Mouse (Mus musculus) lung, embryonic 16.5 days (tissue): ENCODE data around the gene Dock2. TPM values are rescaled to one million over a fixed set of nuclear protein-coding genes. Genes with fewer than 3 reads are reported as not detected.

Experiments used
- ATAC-seq: fragments of 200-750 bp; cut with Nextera tagmentation; 2 replicates; pipeline ENCODE4 v1.8.0; 2017; ENCODE audit warnings: low read depth, mild to moderate bottlenecking, moderate library complexity
- H3K27ac ChIP-seq: fragments of 300-500 bp; sonication (generic); 2 replicates; pipeline ENCODE4 v1.5.1; 2014; ENCODE audit warnings: mild to moderate bottlenecking, control low read depth, low read length
- H3K27me3 ChIP-seq: fragments of 300-500 bp; sonication (generic); 2 replicates; pipeline ENCODE4 v1.6.1; 2014; ENCODE audit warnings: low read depth, low read length, mixed read lengths; ENCODE audit not compliant: control insufficient read depth, insufficient read depth
- H3K36me3 ChIP-seq: fragments of 300-500 bp; sonication (generic); 2 replicates; pipeline ENCODE4 v1.6.1; 2014; ENCODE audit warnings: low read length; ENCODE audit not compliant: control insufficient read depth, insufficient read depth
- H3K4me1 ChIP-seq: fragments of 300-500 bp; sonication (generic); replicated peaks from 2 replicates; pipeline ENCODE4 v1.6.1; 2014; ENCODE audit warnings: low read length, mixed read lengths; ENCODE audit not compliant: control insufficient read depth, insufficient read depth
- H3K4me2 ChIP-seq: fragments of 300-500 bp; sonication (generic); 2 replicates; pipeline ENCODE4 v1.6.1; 2014; ENCODE audit warnings: low read depth, low read length, control low read depth
- H3K4me3 ChIP-seq: fragments of 300-500 bp; sonication (generic); 2 replicates; pipeline ENCODE4 v1.5.1; 2014; ENCODE audit warnings: mild to moderate bottlenecking, low read length, control low read depth
- H3K9ac ChIP-seq: fragments of 300-500 bp; sonication (generic); 2 replicates; pipeline ENCODE4 v1.6.1; 2014; ENCODE audit warnings: low read length, control low read depth
- H3K9me3 ChIP-seq: fragments of 300-500 bp; sonication (generic); 2 replicates; pipeline ENCODE4 v1.6.1; 2016; ENCODE audit warnings: low read length; ENCODE audit not compliant: control insufficient read depth
- WGBS: fragments of 180-500 bp; shearing (Covaris S2); extraction: QIAGEN DNeasy Blood & Tissue Kit; methylation state at CpG from one replicate; pipeline ENCODE4 v1.1.7; 2014; 5-methylcytosine and 5-hydroxymethylcytosine counted together
- polyA plus RNA-seq: library from polyadenylated mRNA; unstranded; fragments of >200 nt; fragmentation: Nextera tagmentation; extraction: Ambion mirVana; gene quantifications from 2 replicates; pipeline ENCODE4 v1.2.1, GENCODE M21; 2015

Gene Dock2
- polyA plus RNA-seq, 1 experiment from 2014 or later: 1.9 TPM

DNA sequence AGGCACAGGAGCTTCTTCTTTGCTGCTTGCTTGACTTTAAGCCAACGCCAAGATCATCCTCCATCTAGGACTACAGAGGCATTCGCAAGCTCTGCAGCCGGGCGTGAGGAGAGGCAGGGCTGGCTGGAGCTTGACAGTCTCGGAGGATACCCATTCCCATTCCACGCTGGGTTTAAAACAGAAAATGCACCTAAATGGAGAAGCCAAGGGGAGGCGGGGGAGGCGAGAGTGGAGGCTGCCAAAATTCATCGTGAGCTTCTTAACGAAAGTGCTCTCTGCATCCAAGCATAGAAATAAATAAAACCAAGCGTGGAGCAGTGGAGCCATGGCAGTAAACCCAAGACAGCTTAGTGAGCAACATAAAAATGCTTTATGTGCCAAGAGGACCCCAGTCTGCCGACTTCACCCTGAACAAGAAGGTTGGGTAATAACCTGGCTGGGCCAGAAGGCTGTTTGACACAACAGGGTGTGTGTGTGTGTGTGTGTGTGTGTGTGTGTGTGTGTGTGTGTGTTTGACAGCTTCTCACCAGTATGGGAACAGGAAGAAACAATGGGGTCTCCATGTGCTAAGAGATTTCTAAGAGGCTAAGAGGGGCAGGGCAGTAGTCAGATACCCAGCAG lies 524.7 kb downstream of the Dock2 start:
- ATAC-seq: no peak
- no peak overlapping the region for H3K27ac ChIP-seq
- H3K4me1 ChIP-seq: no peaks in the 10 kb centered on the region
- WGBS: 78% methylated on average over 12 of the region's 12 CpGs
- H3K9me3 ChIP-seq: no peaks in the 10 kb centered on the region
- no peaks in the 10 kb centered on the region for H3K36me3 ChIP-seq
- H3K27me3 ChIP-seq: no peaks in the 10 kb centered on the region
- H3K9ac ChIP-seq: no peak overlapping the region
- no peak overlapping the region for H3K4me3 ChIP-seq
- no peak overlapping the region for H3K4me2 ChIP-seq

DNA sequence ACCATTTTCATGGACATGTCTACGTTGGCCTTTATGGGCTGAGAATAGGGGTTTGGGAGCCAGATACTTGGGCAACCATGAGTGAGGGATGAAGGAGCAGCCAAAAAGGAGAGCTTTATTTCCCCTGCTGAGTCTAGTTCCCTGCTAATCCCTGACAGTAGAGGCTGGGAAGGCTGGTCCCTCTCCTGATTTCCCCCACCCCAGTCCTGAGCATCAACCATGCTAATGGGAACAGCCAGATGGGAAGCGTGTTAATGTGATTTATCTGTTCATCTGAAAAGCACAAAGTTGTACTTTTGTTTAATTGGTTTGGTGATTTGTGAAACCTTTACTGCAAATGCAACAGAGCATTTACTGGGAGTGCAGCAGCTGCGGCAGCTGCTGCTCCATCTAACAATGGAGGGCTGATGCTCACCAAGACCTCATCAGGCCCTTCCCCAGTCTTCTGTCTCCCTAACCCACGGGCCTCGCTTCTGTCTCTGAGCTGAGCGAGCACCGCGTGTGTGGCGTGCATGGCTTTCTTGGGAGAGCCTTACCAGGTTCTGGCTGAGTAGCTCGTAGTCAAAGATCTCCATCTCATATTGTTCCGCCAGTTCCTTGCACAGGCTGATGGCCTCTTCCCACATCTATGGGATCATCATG lies 526.0 kb downstream of the Dock2 start:
- Histone ChIP-seq H3K4me1 (no peaks in the 10 kb centered on the region), H3K9ac (no peak overlapping the region), H3K4me2 (no peak overlapping the region), H3K9me3 (no peaks in the 10 kb centered on the region), H3K4me3 (no peak overlapping the region), H3K27ac (no peak overlapping the region), H3K36me3 (no peaks in the 10 kb centered on the region), H3K27me3 (no peaks in the 10 kb centered on the region)
- no peak for ATAC-seq
- 84% methylated on average over 11 of the region's 11 CpGs for WGBS

GRCm38 (mm10) chr11:34242979-34243378 lies 540.7 kb downstream of the Dock2 start:
- peak; percentile 83 for ATAC-seq
- no peaks in the 10 kb centered on the region for H3K36me3 ChIP-seq
- H3K4me3 ChIP-seq: no peak overlapping the region
- 25% methylated on average over 6 of the region's 6 CpGs for WGBS
- H3K9ac ChIP-seq: no peak overlapping the region
- H3K27me3 ChIP-seq: no peaks in the 10 kb centered on the region
- no peaks in the 10 kb centered on the region; the same call in 1 of the 2 replicates for H3K4me1 ChIP-seq
- H3K9me3 ChIP-seq: no peaks in the 10 kb centered on the region
- H3K27ac ChIP-seq: no peak overlapping the region
- H3K4me2 ChIP-seq: no peak overlapping the region

DNA sequence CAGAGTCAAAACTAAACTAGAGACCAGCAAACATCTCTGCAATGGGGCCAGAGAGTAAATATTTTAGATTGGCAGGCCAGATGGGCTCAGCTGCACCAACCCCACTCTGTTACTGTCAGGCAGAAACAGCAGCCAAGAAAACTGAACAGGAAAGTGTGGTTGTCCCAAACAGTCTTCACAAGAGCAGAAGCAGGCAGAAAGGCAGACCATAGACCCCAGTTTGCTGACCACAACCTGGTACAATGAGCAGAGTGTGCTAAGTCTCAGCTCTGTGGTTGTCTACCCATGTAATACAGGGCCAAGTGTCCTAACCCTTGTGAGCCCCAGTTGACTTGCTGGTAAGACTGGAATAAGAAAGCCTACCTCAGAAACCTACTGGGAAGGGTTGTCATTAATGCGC lies 543.4 kb downstream of the Dock2 start:
- Histone ChIP-seq H3K4me1 (no peaks in the 10 kb centered on the region; the same call in 1 of the 2 replicates), H3K4me2 (no peak overlapping the region), H3K36me3 (no peaks in the 10 kb centered on the region), H3K9me3 (no peaks in the 10 kb centered on the region), H3K9ac (no peak overlapping the region), H3K27me3 (no peaks in the 10 kb centered on the region), H3K4me3 (no peak overlapping the region), H3K27ac (no peak overlapping the region)
- 97% methylated on average over 1 of the region's 1 CpGs for WGBS
- ATAC-seq: no peak

- Histone ChIP-seq H3K4me3 (no peak overlapping the region), H3K36me3 (no peaks in the 10 kb centered on the region), H3K27me3 (no peaks in the 10 kb centered on the region), H3K27ac (no peak overlapping the region), H3K4me2 (no peak overlapping the region), H3K4me1 (no peaks in the 10 kb centered on the region; the same call in 1 of the 2 replicates), H3K9me3 (no peaks in the 10 kb centered on the region), H3K9ac (no peak overlapping the region)
- WGBS: 78% methylated on average over 2 of the region's 2 CpGs
- no peak for ATAC-seq
These were observed 544.0 kb downstream of the Dock2 start for GRCm38 (mm10) chr11:34239691-34240090.

DNA sequence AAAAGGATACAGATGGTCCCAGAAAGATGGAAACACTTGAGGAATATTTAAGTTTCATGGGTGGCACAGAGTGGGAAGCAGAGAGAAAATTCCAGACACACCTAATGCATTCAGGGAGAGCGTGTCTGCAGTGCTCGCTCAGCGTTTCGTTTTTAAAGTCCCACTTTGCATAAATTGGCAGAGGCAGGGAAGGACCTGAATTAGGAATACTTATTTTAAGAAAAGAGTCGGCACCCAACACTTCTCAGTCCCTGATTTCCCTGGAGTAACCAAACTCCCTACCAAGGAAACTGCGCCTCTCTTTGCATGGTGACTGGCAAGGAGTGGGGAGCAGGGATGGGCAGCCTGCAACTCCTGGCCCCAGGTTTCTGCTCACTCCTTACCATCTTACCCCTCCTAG lies 546.8 kb downstream of the Dock2 start:
- 77% methylated on average over 6 of the region's 6 CpGs for WGBS
- Histone ChIP-seq H3K9ac (no peak overlapping the region), H3K4me1 (no peaks in the 10 kb centered on the region), H3K4me3 (no peak overlapping the region), H3K27me3 (no peaks in the 10 kb centered on the region), H3K36me3 (no peaks in the 10 kb centered on the region), H3K4me2 (no peak overlapping the region), H3K9me3 (no peaks in the 10 kb centered on the region), H3K27ac (no peak overlapping the region)
- no peak for ATAC-seq

GRCm38 (mm10) chr11:34236091-34236759 lies 547.5 kb downstream of the Dock2 start:
- no peak for ATAC-seq
- Histone ChIP-seq H3K27ac (no peak overlapping the region), H3K9me3 (no peaks in the 10 kb centered on the region), H3K4me2 (no peak overlapping the region), H3K4me3 (no peak overlapping the region), H3K9ac (no peak overlapping the region), H3K27me3 (no peaks in the 10 kb centered on the region), H3K36me3 (no peaks in the 10 kb centered on the region), H3K4me1 (no peaks in the 10 kb centered on the region)
- WGBS: 51% methylated on average over 5 of the region's 5 CpGs

DNA sequence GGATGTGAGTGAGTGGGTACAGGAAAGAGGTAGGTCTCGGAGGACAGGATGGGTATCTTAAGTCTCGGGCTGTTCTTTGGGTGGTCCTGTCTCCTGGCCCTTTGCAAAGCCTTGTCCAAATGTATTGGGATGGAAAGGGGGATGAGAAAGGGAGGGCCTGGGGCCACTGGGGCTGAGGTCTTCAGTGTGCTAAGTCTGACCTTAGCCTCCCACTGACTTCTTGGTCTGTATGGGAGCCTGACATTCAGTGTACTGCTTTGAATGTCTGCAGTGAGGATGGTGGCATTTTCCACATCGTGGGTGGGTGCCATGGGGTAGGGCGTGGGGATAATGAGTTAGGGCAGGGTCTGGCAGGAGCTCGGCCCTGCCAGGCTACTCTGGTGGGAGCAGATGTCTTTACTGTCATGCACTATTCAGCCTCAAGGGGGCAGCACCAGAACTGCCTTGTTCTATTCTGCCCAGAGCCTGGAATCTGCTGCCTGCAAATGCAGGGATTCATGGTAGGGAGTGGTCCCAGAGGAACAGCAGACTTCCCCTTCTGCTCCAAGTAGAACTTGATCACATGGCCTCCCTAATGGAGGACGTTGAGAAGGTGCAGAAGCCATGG lies 554.8 kb downstream of the Dock2 start:
- no peak for ATAC-seq
- no peak overlapping the region for H3K4me2 ChIP-seq
- no peak overlapping the region for H3K27ac ChIP-seq
- 33% methylated on average over 6 of the region's 6 CpGs for WGBS
- H3K4me3 ChIP-seq: no peak overlapping the region
- no peaks in the 10 kb centered on the region for H3K27me3 ChIP-seq
- no peaks in the 10 kb centered on the region for H3K36me3 ChIP-seq
- H3K9me3 ChIP-seq: no peaks in the 10 kb centered on the region
- H3K9ac ChIP-seq: no peak overlapping the region
- H3K4me1 ChIP-seq: no peaks in the 10 kb centered on the region

- 33% methylated on average over 1 of the region's 1 CpGs for WGBS
These were observed 556.5 kb downstream of the Dock2 start for GRCm38 (mm10) chr11:34227180-34227579.

More at GRCm38 (mm10) chr11:34227180-34227579, 556.5 kb downstream of the Dock2 start:
- ATAC-seq: no peak
- no peak overlapping the region for H3K27ac ChIP-seq
- no peaks in the 10 kb centered on the region for H3K36me3 ChIP-seq
- H3K4me1 ChIP-seq: no peaks in the 10 kb centered on the region
- no peak overlapping the region for H3K4me2 ChIP-seq
- no peaks in the 10 kb centered on the region for H3K9me3 ChIP-seq
- H3K9ac ChIP-seq: no peak overlapping the region
- H3K4me3 ChIP-seq: no peak overlapping the region
- no peaks in the 10 kb centered on the region for H3K27me3 ChIP-seq
